Mouse (Mus musculus) neural tube, embryonic 14.5 days (tissue): ENCODE data around the gene Cdkn2b. TPM values are rescaled to one million over a fixed set of nuclear protein-coding genes. Genes with fewer than 3 reads are reported as not detected.

Experiments
- ATAC-seq: fragments of 200-750 bp; cut with Nextera tagmentation; 2 replicates; pipeline ENCODE4 v1.8.0; 2017; ENCODE audit warnings: low read depth, mild to moderate bottlenecking, moderate TSS enrichment, moderate library complexity
- H3K27ac ChIP-seq: fragments of 300-500 bp; sonication (generic); 2 replicates; pipeline ENCODE4 v1.5.1; 2014; ENCODE audit warnings: low read depth, mild to moderate bottlenecking, control low read depth, low read length, moderate library complexity, mixed read lengths
- H3K27me3 ChIP-seq: fragments of 300-500 bp; sonication (generic); 2 replicates; pipeline ENCODE4 v1.6.1; 2014; ENCODE audit warnings: low read length; ENCODE audit not compliant: control insufficient read depth, insufficient read depth
- H3K36me3 ChIP-seq: fragments of 300-500 bp; sonication (generic); 2 replicates; pipeline ENCODE4 v1.6.1; 2014; ENCODE audit warnings: low read length, mixed read lengths; ENCODE audit not compliant: control insufficient read depth, insufficient read depth
- H3K4me1 ChIP-seq: fragments of 300-500 bp; sonication (generic); 2 replicates; pipeline ENCODE4 v1.6.1; 2014; ENCODE audit warnings: low read length; ENCODE audit not compliant: control insufficient read depth, insufficient read depth
- H3K4me2 ChIP-seq: fragments of 300-500 bp; sonication (generic); 2 replicates; pipeline ENCODE4 v1.6.1; 2014; ENCODE audit warnings: mild to moderate bottlenecking, low read depth, low read length, control low read depth
- H3K4me3 ChIP-seq: fragments of 300-500 bp; sonication (generic); 2 replicates; pipeline ENCODE4 v1.5.1; 2014; ENCODE audit warnings: low read depth, low read length, control low read depth, mixed read lengths
- H3K9ac ChIP-seq: fragments of 300-500 bp; sonication (generic); replicated peaks from 2 replicates; pipeline ENCODE4 v1.6.1; 2014; ENCODE audit warnings: low read depth, mild to moderate bottlenecking, control low read depth, low read length, mixed read lengths
- H3K9me3 ChIP-seq: fragments of 300-500 bp; sonication (generic); 2 replicates; pipeline ENCODE4 v1.6.1; 2016; ENCODE audit warnings: low read length; ENCODE audit not compliant: control insufficient read depth
- WGBS: fragments of 180-500 bp; shearing (Covaris S2); extraction: QIAGEN DNeasy Blood & Tissue Kit; methylation state at CpG from one replicate; pipeline ENCODE4 v1.1.7; 2014; 5-methylcytosine and 5-hydroxymethylcytosine counted together
- polyA plus RNA-seq: library from polyadenylated mRNA; unstranded; fragments of >200 nt; fragmentation: Nextera tagmentation; extraction: Ambion mirVana; gene quantifications from 2 replicates; pipeline ENCODE4 v1.2.1, GENCODE M21; 2014

Gene Cdkn2b
- polyA plus RNA-seq, 1 experiment from 2014 or later: 0.29 TPM

- Histone ChIP-seq H3K36me3 (no peaks in the 10 kb centered on the region), H3K4me3 (no peak overlapping the region), H3K9ac (no peak overlapping the region), H3K4me2 (no peak overlapping the region), H3K27ac (no peak overlapping the region), H3K9me3 (no peaks in the 10 kb centered on the region), H3K4me1 (no peaks in the 10 kb centered on the region), H3K27me3 (peaks cover 68% of the 10 kb centered on the region)
- no peak for ATAC-seq
- 0% methylated on average over 2 of the region's 2 CpGs for WGBS
Observed at GRCm38 (mm10) chr4:89279641-89280040, 31.2 kb downstream of the Cdkn2b start.

GRCm38 (mm10) chr4:89277381-89277940, 33.4 kb downstream of the Cdkn2b start:
- Histone ChIP-seq H3K9me3 (no peaks in the 10 kb centered on the region), H3K4me3 (no peak overlapping the region), H3K27me3 (peaks cover 62% of the 10 kb centered on the region), H3K4me2 (no peak overlapping the region), H3K9ac (no peak overlapping the region), H3K4me1 (no peaks in the 10 kb centered on the region), H3K36me3 (no peaks in the 10 kb centered on the region), H3K27ac (no peak overlapping the region)
- 5% methylated on average over 5 of the region's 5 CpGs for WGBS
- ATAC-seq: no peak

- H3K9me3 ChIP-seq: no peaks in the 10 kb centered on the region
- H3K4me3 ChIP-seq: no peak overlapping the region
- no peak for ATAC-seq
- H3K27me3 ChIP-seq: peaks cover 62% of the 10 kb centered on the region
- WGBS: under 1% methylated on average over 37 of the region's 37 CpGs
- H3K27ac ChIP-seq: no peak overlapping the region
- no peaks in the 10 kb centered on the region for H3K4me1 ChIP-seq
- no peak overlapping the region for H3K4me2 ChIP-seq
- H3K36me3 ChIP-seq: no peaks in the 10 kb centered on the region
- no peak overlapping the region for H3K9ac ChIP-seq
Observed at GRCm38 (mm10) chr4:89276669-89277219, 34.1 kb downstream of the Cdkn2b start.

GRCm38 (mm10) chr4:89275811-89276584, 34.8 kb downstream of the Cdkn2b start:
- H3K27me3 ChIP-seq: peaks cover 61% of the 10 kb centered on the region
- no peak overlapping the region for H3K27ac ChIP-seq
- H3K9me3 ChIP-seq: no peaks in the 10 kb centered on the region
- no peaks in the 10 kb centered on the region for H3K4me1 ChIP-seq
- under 1% methylated on average over 25 of the region's 25 CpGs for WGBS
- H3K9ac ChIP-seq: no peak overlapping the region
- no peaks in the 10 kb centered on the region for H3K36me3 ChIP-seq
- no peak overlapping the region for H3K4me3 ChIP-seq
- H3K4me2 ChIP-seq: no peak overlapping the region
- no peak for ATAC-seq

GRCm38 (mm10) chr4:89274829-89275548, 35.9 kb downstream of the Cdkn2b start:
- no peak overlapping the region for H3K4me2 ChIP-seq
- no peaks in the 10 kb centered on the region for H3K4me1 ChIP-seq
- peak; percentile 54; the same call in 1 of the 2 replicates for ATAC-seq
- H3K9me3 ChIP-seq: no peaks in the 10 kb centered on the region
- no peaks in the 10 kb centered on the region for H3K36me3 ChIP-seq
- WGBS: 1% methylated on average over 24 of the region's 24 CpGs
- H3K9ac ChIP-seq: no peak overlapping the region
- no peak overlapping the region for H3K4me3 ChIP-seq
- H3K27me3 ChIP-seq: peaks cover 69% of the 10 kb centered on the region
- H3K27ac ChIP-seq: no peak overlapping the region

- Histone ChIP-seq H3K4me2 (no peak overlapping the region), H3K4me1 (no peaks in the 10 kb centered on the region), H3K4me3 (no peak overlapping the region), H3K27ac (no peak overlapping the region), H3K36me3 (no peaks in the 10 kb centered on the region), H3K27me3 (peaks cover 63% of the 10 kb centered on the region), H3K9ac (no peak overlapping the region), H3K9me3 (no peaks in the 10 kb centered on the region)
- no peak for ATAC-seq
- under 1% methylated on average over 14 of the region's 14 CpGs for WGBS
Observed at GRCm38 (mm10) chr4:89274006-89274405, 36.8 kb downstream of the Cdkn2b start.

GRCm38 (mm10) chr4:89273585-89273984, 37.3 kb downstream of the Cdkn2b start:
- H3K27ac ChIP-seq: no peak overlapping the region
- no peaks in the 10 kb centered on the region for H3K9me3 ChIP-seq
- WGBS: under 1% methylated on average over 9 of the region's 9 CpGs
- peaks cover 59% of the 10 kb centered on the region for H3K27me3 ChIP-seq
- no peak overlapping the region for H3K9ac ChIP-seq
- H3K4me1 ChIP-seq: no peaks in the 10 kb centered on the region
- H3K36me3 ChIP-seq: no peaks in the 10 kb centered on the region
- no peak overlapping the region for H3K4me3 ChIP-seq
- no peak overlapping the region for H3K4me2 ChIP-seq
- no peak for ATAC-seq

GRCm38 (mm10) chr4:89272961-89273540, 37.8 kb downstream of the Cdkn2b start:
- no peaks in the 10 kb centered on the region for H3K36me3 ChIP-seq
- H3K9me3 ChIP-seq: no peaks in the 10 kb centered on the region
- no peak overlapping the region for H3K9ac ChIP-seq
- H3K4me2 ChIP-seq: no peak overlapping the region
- no peaks in the 10 kb centered on the region for H3K4me1 ChIP-seq
- peaks cover 55% of the 10 kb centered on the region for H3K27me3 ChIP-seq
- ATAC-seq: no peak
- H3K27ac ChIP-seq: no peak overlapping the region
- under 1% methylated on average over 20 of the region's 20 CpGs for WGBS
- H3K4me3 ChIP-seq: no peak overlapping the region
